Mouse (Mus musculus): ENCODE results near the gene Ddr1.

The Ddr1 gene

DNA sequence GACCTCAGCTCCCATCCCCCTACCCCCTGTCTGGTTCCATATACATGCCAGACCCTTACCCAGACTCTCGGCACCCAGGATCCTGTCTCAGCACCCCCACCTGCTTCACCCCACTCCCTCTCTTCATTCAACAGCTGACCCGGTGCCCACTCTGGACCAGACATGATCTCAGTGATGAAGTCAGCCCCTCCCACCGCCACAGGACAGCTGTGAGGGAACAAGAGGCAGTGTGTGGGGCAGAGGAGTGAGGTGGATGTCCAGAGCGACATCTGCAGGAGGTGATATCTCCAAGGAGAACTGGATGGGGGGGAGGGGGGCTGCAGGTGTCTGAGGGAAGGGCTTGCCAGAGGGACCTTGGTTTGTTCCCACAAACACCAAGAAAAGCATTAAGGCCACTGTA, 12.6 kb downstream of the Ddr1 start:
- DNase-seq (ENCODE audit: low spot score), result no peak

DNA sequence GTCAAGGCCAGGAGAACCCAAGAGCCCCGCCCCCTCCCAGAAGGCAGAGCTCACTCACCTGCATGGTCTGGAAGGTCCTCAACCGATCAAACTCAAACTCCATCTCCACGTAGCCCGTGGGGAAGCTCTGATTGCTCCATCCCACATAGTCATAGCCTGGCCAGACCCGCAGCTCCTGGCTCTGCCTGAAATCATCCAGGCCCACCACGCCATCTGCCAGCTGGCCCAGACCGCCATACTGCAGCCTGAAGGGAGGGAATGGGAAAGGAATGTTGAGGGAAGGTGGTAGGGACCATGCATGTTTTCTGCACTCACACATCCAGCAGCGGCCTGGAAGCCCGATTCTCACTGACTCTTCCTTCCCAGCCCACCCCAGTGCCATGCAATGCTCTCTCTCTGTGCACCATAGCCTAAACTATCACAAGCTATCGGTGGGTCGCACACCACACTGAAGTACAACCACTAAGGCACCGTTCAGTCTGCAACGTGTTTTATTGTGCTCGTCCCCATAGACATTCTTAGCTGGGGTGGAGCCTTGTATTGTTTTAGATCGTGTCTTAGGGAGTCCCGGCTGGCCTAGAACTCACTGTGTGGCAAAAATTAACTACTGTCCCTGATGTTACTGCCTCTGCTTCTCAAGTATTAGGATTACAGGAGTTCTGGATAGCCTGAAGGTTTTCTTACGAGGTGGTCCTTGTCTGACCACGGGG, 14.3 kb downstream of the Ddr1 start:
- DNase-seq (ENCODE audit: low spot score), result no peak

GRCm38 (mm10) chr17:35688347-35689175, 15.9 kb downstream of the Ddr1 start:
- no peak for DNase-seq (ENCODE audit: low spot score)

DNA sequence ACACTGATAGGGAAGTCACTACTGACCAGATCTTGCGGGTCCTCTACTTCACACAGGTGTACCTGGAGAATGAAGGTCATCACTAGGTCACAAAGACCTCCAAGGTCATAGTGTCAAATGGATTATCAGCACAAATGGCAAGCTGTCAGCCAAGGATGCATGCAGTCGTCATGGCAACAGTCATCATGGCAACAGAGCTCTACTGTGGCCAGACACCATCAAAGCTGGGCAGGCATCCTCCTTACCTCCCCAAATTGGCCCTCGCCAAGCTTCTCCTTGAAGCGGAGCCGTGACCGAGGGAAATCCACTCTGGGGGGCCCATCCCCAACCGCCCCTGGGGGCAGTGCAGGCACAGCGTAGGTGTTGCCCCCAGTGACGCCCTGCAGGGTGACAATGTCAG, 19.4 kb downstream of the Ddr1 start:
- DNase-seq (ENCODE audit: low spot score), result no peak

DNA sequence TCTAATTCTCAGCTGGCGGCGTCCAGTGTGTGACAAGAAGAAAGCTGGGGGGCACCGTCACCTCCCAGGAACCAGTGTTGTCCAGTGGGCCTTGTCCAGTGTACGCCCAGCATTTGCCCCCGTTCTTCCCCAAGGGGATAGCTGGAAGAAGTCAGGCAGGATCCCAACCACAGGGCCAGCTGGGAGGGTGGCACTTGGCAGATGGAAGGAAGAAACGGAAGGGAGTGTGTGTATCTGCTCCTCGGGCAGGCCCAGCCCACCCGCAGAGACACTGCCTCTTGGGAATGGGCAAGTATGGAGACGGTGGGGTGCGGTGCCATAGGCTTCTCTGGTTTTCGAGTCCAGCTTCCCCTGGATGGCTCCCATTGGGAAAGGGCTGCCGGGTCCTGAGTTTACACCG, 22.4 kb downstream of the Ddr1 start:
- DNase-seq (ENCODE audit: low spot score), result no peak

- DNase-seq (ENCODE audit: low spot score), result no peak
Measured at GRCm38 (mm10) chr17:35680591-35680990, 23.8 kb downstream of the Ddr1 start.

- DNase-seq (ENCODE audit: low spot score), result no peak
Measured at GRCm38 (mm10) chr17:35673416-35674035, 30.9 kb downstream of the Ddr1 start, which contains the start of gene Gtf2h4. TSS of gene Gtf2h4 (minus strand) at chr17:35673739.

DNA sequence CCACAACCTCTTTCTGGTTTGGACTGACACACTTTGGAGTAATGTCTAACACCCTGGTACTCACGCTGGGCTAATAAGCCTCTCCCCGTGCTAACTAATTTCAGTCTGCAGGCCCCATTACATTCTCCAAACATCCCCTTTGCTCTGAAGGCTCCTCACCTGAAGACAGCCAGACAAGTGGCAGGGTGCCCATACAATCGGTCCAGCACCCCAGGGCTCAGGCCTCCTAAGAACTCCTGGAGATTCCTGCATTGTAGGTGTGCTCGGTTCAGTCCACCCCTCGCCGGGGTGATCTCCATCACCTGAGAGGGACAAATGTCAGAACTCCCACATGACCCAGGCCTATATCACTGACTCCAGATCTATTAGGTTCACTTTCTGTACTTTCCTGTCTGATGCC, 31.9 kb downstream of the Ddr1 start:
- no peak for DNase-seq (ENCODE audit: low spot score)

DNA sequence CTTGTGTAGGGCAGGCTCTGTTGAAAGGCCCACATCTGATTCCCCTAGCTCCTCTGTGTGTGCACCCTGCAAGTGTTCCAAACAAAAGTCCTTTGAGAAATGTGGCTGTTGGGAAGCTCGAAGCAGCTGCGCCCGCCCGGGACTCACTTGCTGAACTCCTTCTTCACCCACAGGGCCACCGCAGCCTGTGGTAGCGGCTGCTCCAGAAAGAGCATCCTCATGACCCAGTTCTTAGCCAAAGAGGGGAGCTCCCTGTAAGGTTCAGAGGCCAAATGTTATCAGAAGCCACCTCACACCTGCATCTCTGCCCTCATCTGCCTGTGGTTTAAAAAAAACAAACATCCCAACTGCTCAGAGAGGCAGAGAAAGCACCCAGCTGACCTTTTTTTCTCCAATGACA, 32.6 kb downstream of the Ddr1 start:
- DNase-seq (ENCODE audit: low spot score), result no peak

GRCm38 (mm10) chr17:35669731-35670130, 34.7 kb downstream of the Ddr1 start:
- no peak for DNase-seq (ENCODE audit: low spot score)

- peak; percentile 89 for DNase-seq (ENCODE audit: low spot score)
Measured at GRCm38 (mm10) chr17:35667334-35668065, 36.9 kb downstream of the Ddr1 start, which contains the start of gene Vars2. TSS of gene Vars2 (minus strand) at chr17:35667592.

DNA sequence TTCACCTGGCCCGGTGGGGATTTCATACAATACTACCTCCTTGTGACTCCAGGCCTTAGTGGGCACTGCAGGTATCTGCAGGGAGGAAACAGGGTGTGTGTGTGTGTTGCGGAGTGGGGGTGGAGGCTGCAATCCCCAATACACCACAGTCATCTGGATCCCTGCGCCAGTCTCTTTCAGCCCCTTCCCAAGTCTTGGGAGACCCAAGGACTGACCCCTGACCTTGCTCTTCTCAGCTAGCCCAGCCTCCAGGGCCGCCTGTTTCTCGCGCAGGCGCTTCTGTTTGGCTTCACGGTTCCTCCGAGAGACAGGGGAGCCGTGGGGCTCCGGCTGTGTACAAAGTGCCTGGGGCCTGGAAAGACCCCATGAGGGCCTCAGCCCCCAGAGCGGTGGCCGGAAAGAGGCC, 37.6 kb downstream of the Ddr1 start:
- DNase-seq (ENCODE audit: low spot score), result no peak

DNA sequence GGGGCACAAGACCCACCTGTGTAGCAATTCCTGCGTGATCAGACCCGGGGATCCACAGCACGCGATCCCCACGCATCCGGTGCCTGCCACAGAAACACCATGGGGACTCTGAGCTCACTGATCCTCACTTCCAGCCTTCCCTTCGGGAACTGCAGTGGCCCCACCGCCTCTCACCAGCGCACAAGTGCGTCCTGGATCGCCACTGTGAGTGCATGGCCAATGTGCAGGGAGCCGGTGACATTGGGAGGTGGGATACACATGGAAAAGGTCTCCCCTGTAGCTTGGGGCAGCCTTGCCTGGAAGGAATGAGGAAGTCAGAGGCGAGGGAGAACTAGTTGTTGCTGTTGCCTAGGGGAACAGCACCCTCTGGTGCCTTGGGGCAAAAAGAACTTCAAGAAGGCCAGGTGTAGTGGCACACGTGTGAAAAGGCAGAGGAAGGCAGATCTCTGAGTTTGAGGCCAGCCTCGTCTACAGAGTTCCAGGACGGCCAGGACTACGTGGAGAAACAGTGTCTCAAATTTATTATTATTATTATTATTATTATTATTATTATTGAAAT, 38.4 kb downstream of the Ddr1 start:
- no peak for DNase-seq (ENCODE audit: low spot score)

DNA sequence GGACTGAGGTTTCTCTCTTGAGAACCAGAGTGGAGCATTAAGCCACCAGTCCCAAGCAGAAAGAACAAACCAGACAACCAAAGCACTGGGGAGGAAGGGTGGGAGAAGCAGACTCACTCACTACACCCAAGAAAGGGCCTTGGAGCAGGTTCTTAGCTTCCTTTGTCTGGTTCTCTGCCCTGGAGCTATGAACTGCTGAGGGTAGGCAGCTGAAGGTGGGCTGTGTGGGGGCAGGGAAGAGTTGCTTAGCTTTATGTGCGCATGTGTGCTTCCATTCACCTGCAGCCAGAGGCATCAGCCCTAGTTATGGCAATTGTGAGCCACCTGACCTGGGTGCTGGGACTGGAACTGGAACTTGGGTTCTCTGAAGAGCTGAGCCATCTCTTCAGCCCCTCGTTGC, 51.3 kb downstream of the Ddr1 start:
- no peak for DNase-seq (ENCODE audit: low spot score)

- no peak for DNase-seq (ENCODE audit: low spot score)
Measured at GRCm38 (mm10) chr17:35649429-35649828, 55.0 kb downstream of the Ddr1 start.

- no peak for DNase-seq (ENCODE audit: low spot score)
Measured at GRCm38 (mm10) chr17:35643609-35644236, 60.7 kb downstream of the Ddr1 start, which contains the start of gene Mucl3. TSS of gene Mucl3 (minus strand) at chr17:35643695.

- DNase-seq (ENCODE audit: low spot score), result no peak
Measured at GRCm38 (mm10) chr17:35639352-35639751, 65.1 kb downstream of the Ddr1 start.

- no peak for DNase-seq (ENCODE audit: low spot score)
Measured at GRCm38 (mm10) chr17:35638475-35639190, 65.8 kb downstream of the Ddr1 start.

DNA sequence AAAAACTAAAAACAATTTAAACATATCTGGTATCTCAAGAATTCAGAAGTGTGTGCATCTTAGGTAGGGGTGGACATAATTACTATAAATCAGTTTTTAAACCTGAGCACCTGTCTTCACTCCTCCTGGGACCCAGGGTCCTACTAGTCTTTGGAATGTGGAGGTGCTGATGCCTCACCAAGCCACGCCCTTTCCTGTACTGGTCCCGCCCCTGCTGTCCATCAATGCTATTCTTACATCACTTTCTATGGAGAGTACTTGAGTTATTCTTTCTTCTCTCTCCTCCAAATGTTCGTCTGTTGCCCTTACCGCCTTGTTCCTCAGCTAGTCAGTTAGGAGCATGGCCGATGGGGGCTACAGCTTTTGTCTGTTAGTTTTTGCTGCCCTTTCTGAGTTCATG, 68.1 kb downstream of the Ddr1 start:
- DNase-seq (ENCODE audit: low spot score), result no peak

GRCm38 (mm10) chr17:35635699-35636111, 68.7 kb downstream of the Ddr1 start:
- DNase-seq (ENCODE audit: low spot score), result no peak

- DNase-seq (ENCODE audit: low spot score), result no peak
Measured at GRCm38 (mm10) chr17:35635202-35635601, 69.2 kb downstream of the Ddr1 start.
